Mouse (Mus musculus) T-helper 1 cell (primary cell): ENCODE results near the gene Fpgs.

Experiments used
- in situ Hi-C: fragments of 300-600 bp; cut with MboI, MseI; formaldehyde crosslinking; loops from one replicate; pipeline ENCODE4 v1.15.1; 2025; ENCODE audit warnings: high pct_unique_total_duplicates

Gene Fpgs

DNA sequence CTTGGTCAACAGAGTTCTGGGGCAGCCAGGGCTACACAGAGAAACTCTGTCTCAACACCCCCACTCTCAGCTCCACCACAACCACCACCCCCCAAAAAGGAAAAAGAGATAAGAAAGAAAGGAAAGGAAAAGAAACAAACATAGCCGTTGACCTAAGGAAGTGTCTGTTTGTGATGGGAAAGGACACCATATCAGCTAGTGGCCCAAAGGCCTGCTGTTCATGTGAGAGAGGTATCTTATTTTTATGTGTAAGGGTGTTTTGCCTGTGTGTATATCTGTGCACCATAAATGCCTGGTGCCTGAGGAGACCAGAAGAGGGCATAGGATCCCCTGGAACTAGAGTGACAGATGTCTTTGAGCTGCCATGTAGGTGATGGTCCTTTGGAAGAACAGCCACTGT, 64.3 kb downstream of the Fpgs start:
- in situ Hi-C loops, result loop anchor here (10.0 kb wide), 1 partner anchor 45 kb away; no protein-coding TSS in a partner anchor

DNA sequence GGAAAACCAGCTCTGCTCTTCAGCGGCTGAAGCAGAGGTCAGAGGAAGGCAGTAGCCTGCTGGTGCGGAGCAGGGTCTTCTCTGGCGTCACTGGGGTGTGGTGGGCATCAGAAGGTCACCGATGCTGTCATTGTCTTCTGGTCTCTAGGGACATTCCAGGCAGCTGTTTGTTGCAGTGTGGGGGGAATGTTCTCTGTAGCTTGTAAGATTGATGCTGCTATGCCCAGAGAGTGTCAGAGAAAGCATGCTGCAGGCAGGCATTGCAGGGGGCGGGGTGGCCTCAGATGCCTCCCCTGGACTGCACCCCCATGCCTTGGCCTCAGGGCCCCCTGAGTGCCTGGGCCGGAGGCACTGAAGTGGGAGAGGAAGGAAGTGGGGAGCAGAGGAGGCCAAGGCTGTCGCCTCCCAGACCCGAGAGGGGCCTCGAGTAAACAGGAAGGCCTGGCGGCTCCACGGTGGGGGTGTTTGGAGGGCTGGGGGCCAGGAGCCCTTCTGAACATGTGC, 66.1 kb downstream of the Fpgs start:
- in situ Hi-C loops, result loop anchor here (10.0 kb wide), 1 partner anchor 47 kb away; no protein-coding TSS in a partner anchor

DNA sequence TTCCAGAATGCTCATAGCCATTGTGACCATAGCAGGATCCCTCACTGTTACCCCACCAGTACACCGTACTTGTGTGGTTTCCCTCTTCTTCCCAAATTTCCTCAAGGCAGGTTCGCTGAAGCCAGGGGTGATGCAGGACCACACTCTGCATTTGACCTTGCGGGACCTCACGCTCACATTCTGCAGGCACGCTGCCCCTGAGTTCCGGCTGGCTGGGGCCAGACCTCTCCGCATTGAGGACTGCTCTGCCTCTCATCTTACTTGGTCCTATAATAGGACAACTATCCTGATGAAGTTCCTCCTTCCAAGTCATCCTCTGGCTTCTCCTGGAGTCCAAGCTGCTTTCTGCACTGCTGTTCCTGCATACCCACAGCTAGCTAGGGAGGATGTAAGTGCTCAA, 67.3 kb downstream of the Fpgs start:
- in situ Hi-C loops, result loop anchor here (10.0 kb wide), 1 partner anchor 48 kb away; no protein-coding TSS in a partner anchor

DNA sequence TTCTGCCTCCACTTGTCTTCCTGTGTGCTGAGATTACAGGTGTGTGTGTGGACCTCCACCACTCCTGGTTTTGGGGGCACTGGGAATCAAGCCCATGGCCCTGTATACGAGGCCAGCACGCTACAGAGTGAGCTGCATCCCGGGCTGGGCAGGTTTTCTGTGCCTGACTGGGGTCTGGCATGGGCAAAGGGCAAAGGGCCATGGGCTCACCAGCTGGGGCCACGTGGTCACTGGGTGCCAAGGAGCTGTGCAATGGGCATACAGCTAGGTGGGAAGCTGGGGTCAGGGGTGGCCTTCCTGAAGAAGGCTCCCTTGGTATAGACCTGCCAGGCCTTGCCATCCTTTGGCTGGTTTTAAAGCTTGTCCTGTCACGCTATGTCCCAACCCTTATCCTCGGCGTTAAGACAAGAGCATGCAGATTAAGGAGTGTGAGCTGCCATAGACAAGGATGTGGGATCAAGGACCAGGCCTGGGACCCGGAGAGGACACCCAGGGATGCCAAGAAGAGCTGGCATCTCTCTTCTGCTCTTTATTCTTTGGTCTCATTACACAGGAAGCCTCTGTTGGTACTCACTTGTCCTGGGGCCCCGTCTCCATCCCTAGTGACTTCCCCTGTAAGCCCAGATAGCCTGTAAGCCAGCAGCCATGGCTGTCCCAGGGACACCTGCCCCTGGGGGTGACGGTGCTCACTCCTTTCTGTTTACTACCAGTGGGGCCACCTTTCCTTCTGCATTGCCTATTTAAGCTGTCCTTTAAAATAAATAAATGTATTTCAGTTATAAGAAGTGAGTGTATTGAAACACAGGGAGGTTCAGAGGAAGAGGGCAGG, 69.5 kb downstream of the Fpgs start:
- in situ Hi-C loops, result loop anchor here (10.0 kb wide), 1 partner anchor 50 kb away; no protein-coding TSS in a partner anchor

DNA sequence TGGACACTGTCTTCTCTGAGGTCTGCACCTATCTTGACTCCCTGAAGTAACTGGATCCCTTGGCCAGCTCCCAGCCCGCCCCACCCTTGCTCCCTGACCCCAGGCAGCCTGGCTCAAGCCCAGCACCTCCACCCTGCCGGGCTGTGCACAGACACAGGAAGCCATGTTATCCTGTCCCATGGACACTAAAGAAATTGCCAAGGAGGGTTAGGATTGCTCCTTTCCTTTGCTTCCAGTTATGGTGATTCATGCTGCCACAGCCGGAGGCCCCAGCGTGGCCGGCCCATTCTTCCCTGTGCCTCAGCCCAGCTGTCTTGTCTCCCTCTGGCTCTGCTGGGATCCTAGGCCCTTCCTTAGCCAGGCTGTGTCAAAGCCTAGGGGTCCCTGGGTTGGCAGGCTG, 70.3 kb downstream of the Fpgs start:
- in situ Hi-C loops, result loop anchor here (10.0 kb wide), 1 partner anchor 51 kb away; no protein-coding TSS in a partner anchor
